Mouse (Mus musculus): ENCODE data around the gene Sh2d1a. TPM values are rescaled to one million over a fixed set of nuclear protein-coding genes. Genes with fewer than 3 reads are reported as not detected.

Gene Sh2d1a
- 100 to 1,000 TPM; 104 to 240 TPM for polyA plus RNA-seq (2017; shearing (Covaris generic))

DNA sequence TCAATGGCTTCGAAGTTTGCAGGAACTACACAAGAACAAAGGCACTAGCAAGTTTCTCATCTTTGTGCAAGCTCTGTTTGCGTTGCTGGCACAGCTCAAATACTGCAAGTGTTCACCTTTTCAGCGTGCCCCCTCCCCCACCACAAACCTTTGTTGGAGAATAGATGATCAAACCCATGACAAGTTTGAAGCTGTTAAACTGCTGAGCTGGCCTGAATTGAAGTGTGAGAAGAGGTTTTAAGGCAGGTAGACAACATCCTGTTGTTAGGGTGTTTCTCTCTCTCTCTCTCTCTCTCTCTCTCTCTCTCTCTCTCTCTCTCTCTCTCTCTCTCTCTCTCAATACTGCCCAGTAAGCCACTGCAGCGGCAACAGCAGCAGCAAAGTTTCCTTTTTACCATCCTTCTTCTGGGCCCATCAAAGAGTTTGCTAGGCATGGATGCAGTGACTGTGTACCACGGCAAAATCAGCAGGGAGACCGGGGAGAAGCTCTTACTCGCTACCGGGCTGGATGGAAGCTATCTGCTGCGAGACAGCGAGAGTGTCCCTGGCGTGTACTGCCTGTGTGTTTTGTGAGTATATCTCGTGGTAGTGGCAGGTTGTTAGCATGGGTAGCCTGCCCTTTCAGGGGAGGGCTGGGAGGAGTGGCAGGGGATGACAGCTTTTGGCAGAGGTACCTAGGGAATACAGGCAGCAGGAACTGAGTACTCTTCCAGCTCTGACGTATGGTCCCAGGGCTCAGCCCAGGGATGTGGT lies at the start of gene Sh2d1a:
Gene Sh2d1a (plus strand): TSS at position 163 of the 753 bp plus-strand sequence.

DNA sequence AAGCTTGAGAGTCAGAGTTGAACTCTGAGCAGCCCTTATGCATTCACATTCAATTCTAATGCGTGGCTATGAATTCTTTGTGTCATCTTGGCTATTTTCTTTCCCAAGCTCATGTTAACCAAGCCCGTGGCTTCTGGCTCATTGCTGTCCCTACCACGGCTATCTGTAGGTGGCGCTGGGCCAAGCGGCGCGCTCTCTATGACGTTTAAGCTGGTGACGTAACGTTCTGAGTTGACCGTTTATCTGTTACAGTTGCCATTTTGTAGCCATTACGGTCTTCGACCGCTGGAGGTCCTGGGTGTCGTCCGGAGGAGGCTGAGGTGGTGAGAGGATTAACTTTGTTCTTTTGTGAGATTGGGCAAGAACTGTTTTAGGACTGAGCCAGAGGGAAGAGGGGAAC lies 12.8 kb upstream of the Sh2d1a start, which contains the start of gene Tex13c2:
Gene Tex13c2 (plus strand): TSS at position 246 of the 400 bp plus-strand sequence.

Other genes with a start within 250 kb of the Sh2d1a start
- gene Tex13c2, start 12.8 kb upstream of the Sh2d1a start, polyA plus RNA-seq (2017; shearing (Covaris generic)) = not detected

All from inflammation-experienced regulatory T-cells (primary cell).